Comparison of ENCODE assay signal across 8 mouse cellular contexts in the genomic region with DNA sequence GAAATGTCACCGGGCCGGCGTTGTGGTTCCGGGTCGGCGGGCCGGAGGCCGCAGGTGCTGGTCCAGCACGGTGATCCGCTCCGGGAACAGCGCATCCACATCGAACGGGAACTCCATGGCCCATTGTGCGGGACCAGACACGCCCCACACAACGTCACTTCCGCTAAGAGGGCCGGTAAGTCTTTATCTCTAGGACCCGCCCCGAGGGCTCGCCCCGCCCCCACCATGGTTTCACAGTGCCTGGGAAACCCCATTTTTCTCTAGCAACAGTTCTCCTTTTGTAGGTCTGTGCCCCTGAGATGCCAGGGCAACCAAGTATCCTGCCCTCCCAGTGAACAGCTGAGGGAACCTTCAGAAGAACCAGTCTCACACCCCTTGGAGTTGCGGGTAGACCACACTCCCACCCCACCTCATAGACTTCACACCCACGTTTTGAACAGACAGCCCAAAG. TPM values are rescaled to one million over a fixed set of nuclear protein-coding genes. Genes with fewer than 3 reads are reported as not detected.
DNase-seq lines count a peak whose midpoint lies in the region; ATAC-seq and TF ChIP-seq lines count a peak whose summit lies in the region.

Gene Atat1, minus strand, starts transcription at position 157 of the 451 bp plus-strand sequence.

- H3K4me3 ChIP-seq in embryonic facial prominence, embryonic 14.5 days (ENCODE audit: low read depth, low read length) = peak within 1 kb of the TSS; percentile 66
- peak within 1 kb of the TSS; percentile 75 for H3K4me3 ChIP-seq in limb, embryonic 14.5 days (replicated peaks; ENCODE audit: low read length)
- peak within 1 kb of the TSS; percentile 60 for H3K4me3 ChIP-seq in midbrain, postnatal 0 days (ENCODE audit: low read depth, low read length)

- peak within 1 kb of the TSS; percentile 87 for H3K4me2 ChIP-seq in embryonic facial prominence, embryonic 14.5 days (ENCODE audit: low read depth, low read length)
- peak within 1 kb of the TSS; percentile 86 for H3K4me2 ChIP-seq in limb, embryonic 14.5 days (replicated peaks; ENCODE audit: low read depth, low read length, severe bottlenecking)
- peak within 1 kb of the TSS; percentile 83 for H3K4me2 ChIP-seq in midbrain, postnatal 0 days (ENCODE audit: low read depth, low read length, poor library complexity, severe bottlenecking)

- H3K36me3 ChIP-seq in embryonic facial prominence, embryonic 14.5 days (ENCODE audit: control insufficient read depth, insufficient read depth, low read length) = peaks cover 66% of the 10 kb centered on the region
- peaks cover 47% of the 10 kb centered on the region for H3K36me3 ChIP-seq in limb, embryonic 14.5 days (ENCODE audit: control insufficient read depth, insufficient read depth, low read length)
- peaks cover 14% of the 10 kb centered on the region for H3K36me3 ChIP-seq in midbrain, postnatal 0 days (ENCODE audit: insufficient read depth, low read length)

- peaks cover 9% of the 10 kb centered on the region for H3K4me1 ChIP-seq in embryonic facial prominence, embryonic 14.5 days (ENCODE audit: control insufficient read depth, insufficient read depth, low read length)
- H3K4me1 ChIP-seq in limb, embryonic 14.5 days (ENCODE audit: control insufficient read depth, insufficient read depth, low read length) = peaks cover 6% of the 10 kb centered on the region; the same call in 1 of the 2 replicates
- peaks cover 8% of the 10 kb centered on the region for H3K4me1 ChIP-seq in midbrain, postnatal 0 days (ENCODE audit: insufficient read depth, low read length)

- WGBS in embryonic facial prominence, embryonic 14.5 days = 2% methylated on average over 25 of the region's 25 CpGs
- 5% methylated on average over 21 of the region's 25 CpGs for WGBS in limb, embryonic 14.5 days
- 2% methylated on average over 25 of the region's 25 CpGs for WGBS in midbrain, postnatal 0 days

- no peaks in the 10 kb centered on the region for H3K27me3 ChIP-seq in embryonic facial prominence, embryonic 14.5 days (replicated peaks; ENCODE audit: control insufficient read depth, insufficient read depth, low read length)
- H3K27me3 ChIP-seq in limb, embryonic 14.5 days (ENCODE audit: control insufficient read depth, insufficient read depth, low read length) = no peaks in the 10 kb centered on the region
- H3K27me3 ChIP-seq in midbrain, postnatal 0 days (ENCODE audit: insufficient read depth, low read length) = no peaks in the 10 kb centered on the region

- TF ChIP-seq POLR2A in limb, embryonic 14.5 days (IDR thresholded peaks at IDR 0.05; ENCODE audit: borderline replicate concordance, extremely low read depth, insufficient read depth, insufficient read length) = peak; percentile 64; the same call in 1 of the 2 replicates

- TF ChIP-seq CTCF in midbrain, postnatal 0 days (IDR thresholded peaks at IDR 0.05) = 0 out of 2 replicates have a peak, but pooled peaks have one; percentile 0

- peak within 1 kb of the TSS; percentile 61 for H3K27ac ChIP-seq in embryonic facial prominence, embryonic 14.5 days (replicated peaks; ENCODE audit: low read depth, low read length)
- H3K27ac ChIP-seq in limb, embryonic 14.5 days (replicated peaks; ENCODE audit: low read depth, low read length) = peak within 1 kb of the TSS; percentile 72; the same call in 1 of the 2 replicates
- H3K27ac ChIP-seq in midbrain, postnatal 0 days (ENCODE audit: low read depth, low read length) = peak within 1 kb of the TSS; percentile 79

- peak within 1 kb of the TSS; percentile 78 for H3K9ac ChIP-seq in embryonic facial prominence, embryonic 14.5 days (ENCODE audit: low read depth, low read length)
- H3K9ac ChIP-seq in limb, embryonic 14.5 days (ENCODE audit: low read depth, low read length, severe bottlenecking) = peak within 1 kb of the TSS; percentile 74
- peak within 1 kb of the TSS; percentile 82 for H3K9ac ChIP-seq in midbrain, postnatal 0 days (replicated peaks; ENCODE audit: low read length, poor library complexity, severe bottlenecking)

- no peaks in the 10 kb centered on the region for H3K9me3 ChIP-seq in embryonic facial prominence, embryonic 14.5 days (ENCODE audit: control insufficient read depth, low read length)
- no peaks in the 10 kb centered on the region for H3K9me3 ChIP-seq in limb, embryonic 14.5 days (ENCODE audit: control insufficient read depth, low read length)
- H3K9me3 ChIP-seq in midbrain, postnatal 0 days (ENCODE audit: low read length) = no peaks in the 10 kb centered on the region

- DNase-seq in 3T3-L1 (ENCODE audit: low read depth, low spot score) = peak; percentile 98
- DNase-seq in adrenal gland, postnatal 4 days (ENCODE audit: low spot score in 2 of 2) = peak; percentile 82 to 90
- DNase-seq in embryonic facial prominence, embryonic 14.5 days (ENCODE audit: low spot score) = peak; percentile 96
- DNase-seq in heart, adult 8-10 months (ENCODE audit: low spot score) = peak; percentile 94
- peak; percentile 97 for DNase-seq in kidney, adult 9 months
- DNase-seq in limb, embryonic 14.5 days (ENCODE audit: low spot score) = peak; percentile 93
- DNase-seq in midbrain, postnatal 0 days (ENCODE audit: low spot score) = peak; percentile 96
- peak; percentile 91 to 96 for DNase-seq in spleen, postnatal 14 days (ENCODE audit: low spot score in 2 of 2)

- peak; percentile 92 for ATAC-seq in embryonic facial prominence, embryonic 14.5 days (ENCODE audit: low read depth)
- ATAC-seq in limb, embryonic 14.5 days (ENCODE audit: low FRiP score, low read depth) = peak; percentile 93
- peak; percentile 94 for ATAC-seq in midbrain, postnatal 0 days (ENCODE audit: low FRiP score)

RNA-seq across cellular contexts. Expression of gene Atat1, which starts in this region (rescaled TPM):
- total RNA-seq in adrenal gland, postnatal 4 days (2021) = 10 to 100 TPM; 46.3 to 50.3 TPM
- polyA plus RNA-seq in embryonic facial prominence, embryonic 14.5 days (2014; fragmentation: Nextera tagmentation; extraction: Ambion mirVana) = 48.1 and 53.6 TPM in 2 replicates
- 1 to 10 TPM; 6.6 to 9.3 (median 8.3) TPM for total RNA-seq in heart, adult 8-10 months (2022)
- polyA plus RNA-seq in limb, embryonic 14.5 days (2012; rRNA removed) = 157 and 189 TPM in 2 replicates
- polyA plus RNA-seq in limb, embryonic 14.5 days (2014; fragmentation: Nextera tagmentation; extraction: Ambion mirVana) = 68.7 and 88.1 TPM in 2 replicates
- 199 and 216 TPM in 2 replicates for total RNA-seq in midbrain, postnatal 0 days (2014; rRNA removed)
- 326 and 332 TPM in 2 replicates for polyA plus RNA-seq in midbrain, postnatal 0 days (2015; fragmentation: Nextera tagmentation; extraction: Ambion mirVana)

Comparison
In these comparisons a context has a peak if more than half of its experiments do, and no peak if none do; other contexts are left out.
1. Peak in every context shown above with its lines: DNase-seq, ATAC-seq, H3K4me3 ChIP-seq and H3K27ac ChIP-seq.
2. RNA of gene Atat1 (total RNA-seq): 199 to 216 TPM in midbrain, postnatal 0 days and 46.3 to 50.3 TPM in adrenal gland, postnatal 4 days; 6.6 to 9.3 TPM in heart, adult 8-10 months; every median in the first group is over 4 times any median in the second.